Mouse (Mus musculus): Measurements from ENCODE around the gene Arhgef28. TPM values are rescaled to one million over a fixed set of nuclear protein-coding genes. Genes with fewer than 3 reads are reported as not detected.

Gene Arhgef28
- polyA plus RNA-seq, 1 experiment: 16.7 TPM

- no peak overlapping the region for H3K27ac ChIP-seq (ENCODE audit: insufficient read depth, low read length)
- no peak for TF ChIP-seq CTCF (IDR thresholded peaks at IDR 0.05; ENCODE audit: borderline replicate concordance, insufficient read depth, low read length)
- no peak for TF ChIP-seq POLR2A (IDR thresholded peaks at IDR 0.05; ENCODE audit: low read depth, low read length)
- no peak overlapping the region for H3K4me3 ChIP-seq (ENCODE audit: insufficient read depth, low read length)
- H3K4me1 ChIP-seq (ENCODE audit: control insufficient read depth, insufficient read depth, low read length): no peaks in the 10 kb centered on the region
These were observed 258.6 kb downstream of the Arhgef28 start for GRCm38 (mm10) chr13:97947598-97947997.

GRCm38 (mm10) chr13:97946422-97946821, 259.8 kb downstream of the Arhgef28 start:
- Histone ChIP-seq H3K4me1 (ENCODE audit: control insufficient read depth, insufficient read depth, low read length) (no peaks in the 10 kb centered on the region), H3K27ac (ENCODE audit: insufficient read depth, low read length) (no peak overlapping the region), H3K4me3 (ENCODE audit: insufficient read depth, low read length) (no peak overlapping the region)
- TF ChIP-seq POLR2A (IDR thresholded peaks at IDR 0.05; ENCODE audit: low read depth, low read length): no peak
- TF ChIP-seq CTCF (IDR thresholded peaks at IDR 0.05; ENCODE audit: borderline replicate concordance, insufficient read depth, low read length): no peak

GRCm38 (mm10) chr13:97941909-97942680, 264.1 kb downstream of the Arhgef28 start:
- TF ChIP-seq POLR2A (IDR thresholded peaks at IDR 0.05; ENCODE audit: low read depth, low read length): no peak
- TF ChIP-seq CTCF (IDR thresholded peaks at IDR 0.05; ENCODE audit: borderline replicate concordance, insufficient read depth, low read length): no peak
- Histone ChIP-seq H3K4me1 (ENCODE audit: control insufficient read depth, insufficient read depth, low read length) (no peaks in the 10 kb centered on the region), H3K4me3 (ENCODE audit: insufficient read depth, low read length) (no peak overlapping the region), H3K27ac (ENCODE audit: insufficient read depth, low read length) (no peak overlapping the region)

GRCm38 (mm10) chr13:97941099-97941498, 265.1 kb downstream of the Arhgef28 start:
- no peaks in the 10 kb centered on the region for H3K4me1 ChIP-seq (ENCODE audit: control insufficient read depth, insufficient read depth, low read length)

GRCm38 (mm10) chr13:97939433-97940160, 266.6 kb downstream of the Arhgef28 start:
- no peak for TF ChIP-seq POLR2A (IDR thresholded peaks at IDR 0.05; ENCODE audit: low read depth, low read length)
- TF ChIP-seq CTCF (IDR thresholded peaks at IDR 0.05; ENCODE audit: borderline replicate concordance, insufficient read depth, low read length): no peak
- H3K4me3 ChIP-seq (ENCODE audit: insufficient read depth, low read length): no peak overlapping the region
- no peak overlapping the region for H3K27ac ChIP-seq (ENCODE audit: insufficient read depth, low read length)
- no peaks in the 10 kb centered on the region for H3K4me1 ChIP-seq (ENCODE audit: control insufficient read depth, insufficient read depth, low read length)

More at GRCm38 (mm10) chr13:97941099-97941498, 265.1 kb downstream of the Arhgef28 start:
- TF ChIP-seq POLR2A (IDR thresholded peaks at IDR 0.05; ENCODE audit: low read depth, low read length) (no peak), CTCF (IDR thresholded peaks at IDR 0.05; ENCODE audit: borderline replicate concordance, insufficient read depth, low read length) (no peak)
- Histone ChIP-seq H3K4me3 (ENCODE audit: insufficient read depth, low read length) (no peak overlapping the region), H3K27ac (ENCODE audit: insufficient read depth, low read length) (no peak overlapping the region)

- Histone ChIP-seq H3K27ac (ENCODE audit: insufficient read depth, low read length) (no peak overlapping the region), H3K4me3 (ENCODE audit: insufficient read depth, low read length) (no peak overlapping the region), H3K4me1 (ENCODE audit: control insufficient read depth, insufficient read depth, low read length) (no peaks in the 10 kb centered on the region)
- TF ChIP-seq CTCF (IDR thresholded peaks at IDR 0.05; ENCODE audit: borderline replicate concordance, insufficient read depth, low read length) (peak; percentile 83), POLR2A (IDR thresholded peaks at IDR 0.05; ENCODE audit: low read depth, low read length) (no peak)
These were observed 267.5 kb downstream of the Arhgef28 start for GRCm38 (mm10) chr13:97938596-97939297.

GRCm38 (mm10) chr13:97937919-97938318, 268.3 kb downstream of the Arhgef28 start:
- H3K4me1 ChIP-seq (ENCODE audit: control insufficient read depth, insufficient read depth, low read length): no peaks in the 10 kb centered on the region
- H3K4me3 ChIP-seq (ENCODE audit: insufficient read depth, low read length): no peak overlapping the region
- TF ChIP-seq POLR2A (IDR thresholded peaks at IDR 0.05; ENCODE audit: low read depth, low read length): no peak
- H3K27ac ChIP-seq (ENCODE audit: insufficient read depth, low read length): no peak overlapping the region

GRCm38 (mm10) chr13:97928135-97928497, 278.1 kb downstream of the Arhgef28 start:
- peaks cover 15% of the 10 kb centered on the region for H3K4me1 ChIP-seq (ENCODE audit: control insufficient read depth, insufficient read depth, low read length)
- no peak overlapping the region for H3K4me3 ChIP-seq (ENCODE audit: insufficient read depth, low read length)
- H3K27ac ChIP-seq (ENCODE audit: insufficient read depth, low read length): peak overlapping the region; percentile 98
- TF ChIP-seq POLR2A (IDR thresholded peaks at IDR 0.05; ENCODE audit: low read depth, low read length) (no peak), CTCF (IDR thresholded peaks at IDR 0.05; ENCODE audit: borderline replicate concordance, insufficient read depth, low read length) (no peak)

GRCm38 (mm10) chr13:97927376-97928134, 278.7 kb downstream of the Arhgef28 start:
- Histone ChIP-seq H3K4me1 (ENCODE audit: control insufficient read depth, insufficient read depth, low read length) (peaks cover 15% of the 10 kb centered on the region), H3K4me3 (ENCODE audit: insufficient read depth, low read length) (no peak overlapping the region), H3K27ac (ENCODE audit: insufficient read depth, low read length) (peak overlapping the region; percentile 98)
- TF ChIP-seq POLR2A (IDR thresholded peaks at IDR 0.05; ENCODE audit: low read depth, low read length): no peak; the same call in 1 of the 2 replicates
